Mouse (Mus musculus): ENCODE data around the gene Prkcb. TPM values are rescaled to one million over a fixed set of nuclear protein-coding genes. Genes with fewer than 3 reads are reported as not detected.

Gene Prkcb
- polyA plus RNA-seq, 1 experiment from 2014 or later = 24.5 TPM

DNA sequence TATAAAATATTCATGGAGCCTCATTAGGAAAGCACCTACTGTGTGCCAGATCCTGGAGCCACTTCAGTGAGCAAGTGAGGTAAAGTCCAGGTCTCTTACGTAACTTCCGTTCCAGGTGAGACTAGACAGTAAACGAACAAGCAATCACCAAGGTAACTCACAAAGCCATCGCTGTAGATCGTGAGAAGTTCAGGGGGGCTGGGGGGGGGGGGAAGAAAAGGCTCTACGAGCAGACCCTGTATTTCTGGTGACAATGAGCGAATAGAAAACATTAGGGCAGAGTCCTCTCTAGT is 22.1 kb downstream of the Prkcb start:
- H3K27me3 ChIP-seq (replicated peaks) = no peaks in the 10 kb centered on the region
- peaks cover 5% of the 10 kb centered on the region; the same call in 1 of the 2 replicates for H3K4me1 ChIP-seq
- 89% methylated on average over 7 of the region's 7 CpGs for WGBS
- no peaks in the 10 kb centered on the region for H3K9me3 ChIP-seq
- H3K9ac ChIP-seq = no peak overlapping the region
- ATAC-seq (ENCODE audit: low FRiP score, low read depth) = no peak
- no peaks in the 10 kb centered on the region for H3K36me3 ChIP-seq
- no peak overlapping the region for H3K27ac ChIP-seq
- no peak overlapping the region for H3K4me3 ChIP-seq
- H3K4me2 ChIP-seq (replicated peaks) = no peak overlapping the region

DNA sequence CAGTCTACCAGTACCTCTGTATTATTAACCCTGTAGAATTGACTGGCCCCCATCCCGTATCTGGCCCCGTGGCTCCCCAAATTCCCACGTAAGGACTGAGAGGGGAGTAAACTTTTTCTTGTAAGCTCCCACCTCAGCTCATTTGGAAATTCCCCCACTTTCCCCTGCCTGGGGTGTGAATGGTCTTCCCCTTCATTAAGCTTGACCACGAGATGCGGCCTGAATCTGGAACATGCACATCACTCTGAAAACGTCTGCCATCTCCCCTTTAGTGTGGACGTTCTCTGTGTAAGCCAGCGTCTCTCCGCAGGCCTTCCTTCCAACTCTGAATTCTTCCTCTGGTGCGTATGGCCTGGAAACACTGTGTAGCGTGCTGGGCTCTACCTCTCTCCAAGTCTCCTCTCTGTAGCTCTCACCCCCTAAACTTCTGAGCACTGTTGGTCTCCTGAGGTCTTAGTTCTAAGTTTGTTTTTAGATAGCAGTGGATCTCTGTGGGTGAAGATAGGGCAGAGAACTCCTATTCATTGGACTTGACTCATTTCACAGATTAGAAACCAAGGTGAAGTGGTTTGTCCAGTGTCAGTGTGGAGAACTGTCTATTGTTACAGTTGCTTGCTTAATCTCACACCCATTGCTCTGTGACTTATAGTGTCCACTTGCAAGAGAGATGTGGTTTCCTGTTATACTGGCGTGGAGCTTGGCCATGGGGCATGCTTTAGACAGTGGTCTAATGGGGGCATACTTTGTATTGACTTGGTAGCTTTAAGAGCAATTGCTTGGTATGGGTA is 25.3 kb downstream of the Prkcb start:
- peaks cover 5% of the 10 kb centered on the region; the same call in 1 of the 2 replicates for H3K4me1 ChIP-seq
- no peak overlapping the region for H3K4me3 ChIP-seq
- H3K27ac ChIP-seq = no peak overlapping the region
- H3K9me3 ChIP-seq = no peaks in the 10 kb centered on the region
- H3K36me3 ChIP-seq = no peaks in the 10 kb centered on the region
- H3K4me2 ChIP-seq (replicated peaks) = no peak overlapping the region
- H3K27me3 ChIP-seq (replicated peaks) = no peaks in the 10 kb centered on the region
- H3K9ac ChIP-seq = no peak overlapping the region
- ATAC-seq (ENCODE audit: low FRiP score, low read depth) = no peak
- 90% methylated on average over 12 of the region's 12 CpGs for WGBS

DNA sequence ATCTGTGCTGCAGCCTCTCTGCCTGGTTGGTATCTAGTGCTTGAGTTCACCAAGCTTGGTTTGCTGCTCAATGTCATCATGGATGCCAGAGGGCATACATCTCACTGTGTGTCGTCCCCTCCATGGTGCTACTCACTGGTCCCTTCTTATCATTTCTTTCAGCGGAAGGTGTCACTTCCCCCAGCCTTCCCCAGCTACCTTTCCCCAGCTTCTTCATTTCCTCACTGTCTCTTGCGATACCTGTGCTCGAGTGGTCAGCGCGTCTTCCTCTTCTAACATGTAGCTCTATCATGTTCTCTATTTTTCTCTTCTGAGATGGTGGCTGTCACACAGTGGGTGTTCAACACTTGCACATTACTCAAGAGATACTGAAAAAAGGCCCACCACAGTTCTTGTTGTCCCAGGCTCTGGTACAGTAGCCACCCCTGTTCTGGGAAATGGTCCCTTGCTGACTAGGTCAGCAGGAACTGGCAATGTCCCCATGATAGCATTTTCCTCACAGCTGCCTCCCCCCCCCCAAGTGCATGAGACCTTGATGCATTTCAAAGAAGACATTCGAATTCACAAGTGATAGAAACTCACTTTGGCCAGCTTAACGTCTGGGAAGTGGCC is 27.3 kb downstream of the Prkcb start:
- Histone ChIP-seq H3K27me3 (replicated peaks) (no peaks in the 10 kb centered on the region), H3K9ac (no peak overlapping the region), H3K27ac (no peak overlapping the region), H3K36me3 (no peaks in the 10 kb centered on the region), H3K4me1 (peaks cover 5% of the 10 kb centered on the region; the same call in 1 of the 2 replicates), H3K9me3 (no peaks in the 10 kb centered on the region), H3K4me2 (replicated peaks) (no peak overlapping the region), H3K4me3 (no peak overlapping the region)
- 84% methylated on average over 8 of the region's 8 CpGs for WGBS
- no peak for ATAC-seq (ENCODE audit: low FRiP score, low read depth)

DNA sequence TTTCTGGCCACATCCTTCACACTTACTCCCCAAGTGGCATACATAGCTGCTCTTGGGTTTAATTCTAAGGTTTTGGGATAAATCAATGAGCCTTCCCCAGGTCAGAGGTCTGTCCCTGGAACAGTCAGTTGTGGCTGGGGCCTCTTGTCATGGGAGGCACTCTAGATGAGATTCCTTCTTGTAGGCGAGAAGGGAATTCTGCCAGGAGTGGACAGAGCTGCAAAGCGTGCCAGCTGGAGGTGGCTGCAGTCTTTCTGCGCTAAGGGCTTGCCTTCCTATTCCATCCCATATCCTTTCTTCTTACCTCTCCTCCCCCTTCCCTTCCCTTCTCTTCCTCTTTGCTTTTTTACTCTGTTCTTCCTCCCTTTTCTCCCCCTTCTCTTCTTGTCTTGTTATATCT is 28.1 kb downstream of the Prkcb start:
- H3K4me1 ChIP-seq = peaks cover 5% of the 10 kb centered on the region; the same call in 1 of the 2 replicates
- no peak overlapping the region for H3K27ac ChIP-seq
- no peak for ATAC-seq (ENCODE audit: low FRiP score, low read depth)
- no peak overlapping the region for H3K9ac ChIP-seq
- no peaks in the 10 kb centered on the region for H3K9me3 ChIP-seq
- H3K4me2 ChIP-seq (replicated peaks) = no peak overlapping the region
- no peak overlapping the region for H3K4me3 ChIP-seq
- WGBS = 83% methylated on average over 3 of the region's 3 CpGs
- no peaks in the 10 kb centered on the region for H3K36me3 ChIP-seq
- no peaks in the 10 kb centered on the region for H3K27me3 ChIP-seq (replicated peaks)

DNA sequence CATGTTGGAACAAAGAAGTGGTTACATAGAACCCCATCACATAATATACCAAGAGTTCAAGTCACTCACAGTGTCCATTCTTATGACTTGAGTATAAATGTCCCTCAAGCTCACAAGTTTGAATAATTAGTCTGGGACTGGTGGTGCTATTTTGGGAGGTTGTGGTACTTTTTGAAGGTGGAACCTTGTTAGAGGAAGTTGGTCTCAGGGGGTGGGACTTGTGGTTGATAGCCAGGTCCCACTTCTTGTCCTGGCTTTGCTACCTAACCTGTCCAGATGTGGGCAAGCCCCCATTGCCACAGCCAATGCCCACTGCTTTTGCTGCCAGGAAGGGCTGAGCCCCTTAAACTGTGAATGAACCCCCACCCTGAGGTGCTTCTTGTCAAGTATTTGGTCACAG is 28.9 kb downstream of the Prkcb start:
- Histone ChIP-seq H3K9me3 (no peaks in the 10 kb centered on the region), H3K27ac (no peak overlapping the region), H3K4me1 (peaks cover under 1% of the 10 kb centered on the region; the same call in 1 of the 2 replicates), H3K36me3 (no peaks in the 10 kb centered on the region), H3K27me3 (replicated peaks) (no peaks in the 10 kb centered on the region), H3K4me2 (replicated peaks) (no peak overlapping the region), H3K9ac (no peak overlapping the region), H3K4me3 (no peak overlapping the region)
- no peak for ATAC-seq (ENCODE audit: low FRiP score, low read depth)

DNA sequence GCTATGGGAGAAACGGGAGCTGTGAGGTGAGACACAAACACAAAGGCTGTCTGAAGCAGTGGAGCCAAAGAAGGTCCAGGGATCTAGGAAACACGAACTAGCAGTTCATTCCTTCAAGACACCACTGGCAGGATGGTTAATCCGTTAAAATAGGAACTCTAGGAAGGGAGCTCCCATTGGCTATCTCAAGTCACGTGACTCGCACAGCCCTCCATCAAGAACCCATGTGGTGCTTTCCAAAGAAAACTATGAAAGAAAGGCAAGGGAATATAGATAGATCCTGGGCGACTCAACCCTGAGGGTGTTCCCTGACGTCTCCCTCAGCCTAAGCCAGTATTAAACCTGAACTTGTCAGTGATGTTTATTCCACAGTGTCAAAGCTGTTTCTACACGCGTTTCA is 31.0 kb downstream of the Prkcb start:
- H3K9ac ChIP-seq = no peak overlapping the region
- WGBS = 89% methylated on average over 9 of the region's 9 CpGs
- no peaks in the 10 kb centered on the region for H3K4me1 ChIP-seq
- H3K27ac ChIP-seq = no peak overlapping the region
- H3K9me3 ChIP-seq = no peaks in the 10 kb centered on the region
- no peak overlapping the region for H3K4me3 ChIP-seq
- no peaks in the 10 kb centered on the region for H3K36me3 ChIP-seq
- H3K27me3 ChIP-seq (replicated peaks) = no peaks in the 10 kb centered on the region
- no peak overlapping the region for H3K4me2 ChIP-seq (replicated peaks)
- ATAC-seq (ENCODE audit: low FRiP score, low read depth) = no peak

DNA sequence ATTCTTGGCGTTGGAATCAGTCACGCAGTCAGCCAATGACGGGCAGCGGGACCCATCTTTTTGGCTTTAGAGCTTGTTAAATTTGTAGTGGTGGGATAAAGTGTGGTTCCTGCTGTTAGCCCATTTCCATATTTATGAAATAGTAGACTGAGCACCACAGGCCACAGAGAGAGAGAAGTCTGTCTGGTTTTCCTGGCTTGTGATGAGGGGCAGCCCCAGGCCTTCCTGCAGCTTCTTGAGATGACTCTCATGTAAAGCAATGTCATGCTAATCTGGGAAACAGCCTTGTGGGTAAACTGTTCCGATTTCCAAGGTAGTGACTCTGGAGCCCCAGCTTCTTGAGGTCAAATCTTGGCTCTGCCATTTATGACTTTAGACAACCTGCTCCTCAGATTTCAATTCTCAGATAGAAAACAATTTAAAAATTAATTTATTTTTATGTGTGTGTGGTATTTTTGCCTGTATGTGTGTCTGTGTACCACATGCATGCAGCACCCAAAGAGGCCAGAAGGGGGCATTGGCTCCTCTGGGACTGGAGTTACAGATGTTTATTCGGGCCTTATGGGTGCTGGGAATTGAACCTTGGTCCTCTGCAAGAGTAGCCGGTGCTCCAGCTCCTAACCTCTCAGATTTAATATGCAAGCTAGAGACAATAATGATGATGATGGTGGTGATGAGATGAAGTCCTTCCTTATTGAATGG is 32.4 kb downstream of the Prkcb start:
- no peak overlapping the region for H3K4me3 ChIP-seq
- H3K27ac ChIP-seq = no peak overlapping the region
- H3K9ac ChIP-seq = no peak overlapping the region
- ATAC-seq (ENCODE audit: low FRiP score, low read depth) = no peak
- no peaks in the 10 kb centered on the region for H3K36me3 ChIP-seq
- no peak overlapping the region for H3K4me2 ChIP-seq (replicated peaks)
- 91% methylated on average over 7 of the region's 7 CpGs for WGBS
- H3K4me1 ChIP-seq = no peaks in the 10 kb centered on the region
- H3K9me3 ChIP-seq = no peaks in the 10 kb centered on the region
- H3K27me3 ChIP-seq (replicated peaks) = no peaks in the 10 kb centered on the region

DNA sequence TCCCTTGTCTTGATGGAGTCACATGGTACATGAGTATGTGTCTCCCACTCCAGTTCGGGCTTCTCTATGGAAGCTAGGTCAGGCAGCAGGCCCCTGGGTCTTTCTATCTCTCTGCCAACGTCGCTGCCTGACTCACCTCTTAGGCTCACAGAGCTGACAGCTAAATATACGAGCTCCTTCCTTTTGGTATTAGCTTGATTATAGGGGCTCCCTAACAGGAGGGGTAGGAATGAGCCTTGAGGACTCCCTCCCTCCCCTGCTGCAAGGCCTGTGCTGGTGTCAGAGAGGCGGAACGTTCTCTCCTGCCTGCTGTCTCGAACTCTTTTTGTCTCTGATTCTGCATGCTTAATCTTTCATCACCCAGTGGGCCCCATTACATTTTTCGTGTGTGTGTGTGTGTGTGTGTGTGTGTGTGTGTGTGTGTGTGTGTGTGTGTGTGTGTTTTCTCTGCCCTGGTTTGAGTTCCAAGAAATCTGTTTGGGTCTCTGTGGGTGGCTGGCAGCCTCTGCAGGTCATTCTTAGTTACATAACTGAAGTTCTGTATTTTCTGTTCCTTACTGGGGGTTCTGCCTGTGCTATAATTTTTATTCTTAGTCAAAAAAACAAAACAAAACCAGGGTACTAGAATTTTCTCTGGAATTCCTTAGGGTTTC is 33.6 kb downstream of the Prkcb start:
- WGBS = 69% methylated on average over 8 of the region's 8 CpGs
- Histone ChIP-seq H3K27me3 (replicated peaks) (no peaks in the 10 kb centered on the region), H3K27ac (no peak overlapping the region), H3K9ac (no peak overlapping the region), H3K4me1 (no peaks in the 10 kb centered on the region), H3K9me3 (no peaks in the 10 kb centered on the region), H3K4me3 (no peak overlapping the region), H3K36me3 (no peaks in the 10 kb centered on the region), H3K4me2 (replicated peaks) (no peak overlapping the region)
- ATAC-seq (ENCODE audit: low FRiP score, low read depth) = no peak

DNA sequence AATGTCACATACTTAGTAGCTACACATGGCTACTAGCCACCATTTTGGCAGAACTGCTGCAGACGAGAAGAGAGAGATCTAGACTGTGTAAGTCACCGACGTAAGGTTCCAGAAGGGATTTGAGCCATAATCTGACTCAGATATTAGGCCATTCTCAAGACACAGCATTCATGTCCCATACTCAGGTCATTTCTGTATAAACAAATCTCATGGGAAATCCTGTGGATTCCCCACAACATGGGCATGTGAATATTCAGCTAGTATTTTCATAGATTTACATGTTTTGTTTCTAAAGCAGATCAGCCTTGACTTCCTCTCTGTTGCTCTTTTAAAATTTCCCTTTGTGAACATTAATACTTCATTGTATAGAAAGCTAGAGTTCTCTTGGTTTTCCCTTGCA is 39.4 kb downstream of the Prkcb start:
- no peak for ATAC-seq (ENCODE audit: low FRiP score, low read depth)
- no peaks in the 10 kb centered on the region for H3K27me3 ChIP-seq (replicated peaks)
- H3K4me1 ChIP-seq = no peaks in the 10 kb centered on the region
- H3K4me2 ChIP-seq (replicated peaks) = no peak overlapping the region
- H3K27ac ChIP-seq = no peak overlapping the region
- H3K4me3 ChIP-seq = no peak overlapping the region
- 94% methylated on average over 3 of the region's 3 CpGs for WGBS
- H3K9ac ChIP-seq = no peak overlapping the region
- H3K9me3 ChIP-seq = no peaks in the 10 kb centered on the region
- H3K36me3 ChIP-seq = no peaks in the 10 kb centered on the region

DNA sequence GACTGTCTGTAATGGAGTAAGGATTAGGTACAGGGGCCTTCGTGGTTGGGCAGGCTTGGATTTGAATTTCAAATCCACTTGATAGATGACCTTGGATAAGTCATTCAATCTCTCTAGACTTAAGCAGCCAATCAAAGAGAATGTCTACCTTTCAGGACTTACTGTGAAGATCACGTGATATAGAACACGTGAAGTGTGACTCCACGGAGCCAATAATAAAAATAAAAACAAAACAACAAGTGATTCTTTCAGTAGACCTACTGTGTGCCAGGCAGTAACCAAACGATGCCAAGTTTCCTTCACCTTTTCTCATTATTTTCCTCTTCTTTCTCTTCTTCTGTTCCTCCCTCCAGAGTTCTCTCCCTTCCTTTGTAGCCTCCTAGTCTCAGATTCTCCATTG is 39.9 kb downstream of the Prkcb start:
- no peaks in the 10 kb centered on the region for H3K27me3 ChIP-seq (replicated peaks)
- H3K27ac ChIP-seq = no peak overlapping the region
- H3K4me2 ChIP-seq (replicated peaks) = no peak overlapping the region
- no peak for ATAC-seq (ENCODE audit: low FRiP score, low read depth)
- H3K36me3 ChIP-seq = no peaks in the 10 kb centered on the region
- H3K4me1 ChIP-seq = no peaks in the 10 kb centered on the region
- no peak overlapping the region for H3K4me3 ChIP-seq
- H3K9ac ChIP-seq = no peak overlapping the region
- WGBS = 85% methylated on average over 5 of the region's 5 CpGs
- no peaks in the 10 kb centered on the region for H3K9me3 ChIP-seq

DNA sequence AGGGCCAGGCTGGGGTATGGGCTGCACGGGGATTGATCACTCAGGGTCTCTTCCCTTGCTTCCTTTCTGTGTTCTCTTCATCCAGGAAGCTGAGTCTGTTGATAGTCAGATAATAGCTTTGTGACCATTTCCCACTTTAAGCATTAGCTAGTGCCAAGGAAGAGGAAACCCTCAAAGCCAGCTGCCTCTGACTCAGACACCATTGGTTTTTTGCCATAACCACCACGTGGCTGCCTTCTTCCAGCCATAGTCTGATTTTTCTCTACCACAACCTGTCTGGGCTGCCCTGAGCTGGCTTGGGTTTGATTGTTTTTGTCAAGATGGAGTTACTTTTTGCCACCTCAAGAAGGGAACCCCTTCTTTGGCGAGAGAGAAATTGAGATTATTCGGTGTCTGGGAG is 41.0 kb downstream of the Prkcb start:
- H3K27me3 ChIP-seq (replicated peaks) = no peaks in the 10 kb centered on the region
- 84% methylated on average over 4 of the region's 4 CpGs for WGBS
- no peaks in the 10 kb centered on the region for H3K4me1 ChIP-seq
- no peaks in the 10 kb centered on the region for H3K36me3 ChIP-seq
- no peak overlapping the region for H3K9ac ChIP-seq
- ATAC-seq (ENCODE audit: low FRiP score, low read depth) = no peak
- no peaks in the 10 kb centered on the region for H3K9me3 ChIP-seq
- H3K27ac ChIP-seq = no peak overlapping the region
- no peak overlapping the region for H3K4me3 ChIP-seq
- H3K4me2 ChIP-seq (replicated peaks) = no peak overlapping the region

DNA sequence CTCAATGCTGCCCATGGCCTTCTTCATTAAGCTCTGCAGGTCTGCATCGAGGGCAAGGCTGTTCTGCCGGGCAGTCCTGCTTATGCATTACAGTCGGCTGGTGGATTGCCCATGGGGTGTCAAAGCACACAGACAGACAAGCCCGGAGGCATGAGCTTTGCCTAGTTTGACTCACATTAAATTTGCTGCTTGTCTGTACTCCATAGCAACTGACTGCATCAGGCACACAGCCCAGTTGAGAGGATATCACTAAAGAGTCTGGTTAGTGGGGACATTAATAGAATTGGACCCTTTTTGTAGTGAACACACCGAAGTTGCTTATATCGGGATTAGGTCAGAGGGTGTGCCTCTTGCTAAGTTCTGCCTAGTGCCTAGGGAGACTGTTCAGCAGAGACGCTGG is 45.1 kb downstream of the Prkcb start:
- Histone ChIP-seq H3K27ac (no peak overlapping the region), H3K9me3 (no peaks in the 10 kb centered on the region), H3K4me1 (no peaks in the 10 kb centered on the region), H3K27me3 (replicated peaks) (no peaks in the 10 kb centered on the region), H3K36me3 (no peaks in the 10 kb centered on the region), H3K4me3 (no peak overlapping the region), H3K9ac (no peak overlapping the region), H3K4me2 (replicated peaks) (no peak overlapping the region)
- no peak for ATAC-seq (ENCODE audit: low FRiP score, low read depth)
- WGBS = 86% methylated on average over 7 of the region's 7 CpGs

Measured in neural tube, embryonic 12.5 days (tissue).